Mouse (Mus musculus): ENCODE results near the gene Mpnd. TPM values are rescaled to one million over a fixed set of nuclear protein-coding genes. Genes with fewer than 3 reads are reported as not detected.

Mpnd gene
- polyA plus RNA-seq, 1 experiment from 2014 or later: 176 TPM

- no peaks in the 10 kb centered on the region for H3K9me3 ChIP-seq (ENCODE audit: control insufficient read depth, low read length)
- H3K4me1 ChIP-seq (ENCODE audit: control insufficient read depth, insufficient read depth, low read length): peaks cover 6% of the 10 kb centered on the region; the same call in 1 of the 2 replicates
- H3K9ac ChIP-seq (ENCODE audit: low read length): no peak overlapping the region
- no peaks in the 10 kb centered on the region for H3K27me3 ChIP-seq (ENCODE audit: control insufficient read depth, insufficient read depth, low read length)
- ATAC-seq (ENCODE audit: insufficient read depth, low FRiP score, low TSS enrichment): no peak
- H3K4me2 ChIP-seq (ENCODE audit: low read depth): no peak overlapping the region
- 93% methylated on average over 6 of the region's 6 CpGs for WGBS
- H3K27ac ChIP-seq (ENCODE audit: low read depth, low read length): peak overlapping the region; percentile 34; the same call in 1 of the 2 replicates
- DNase-seq (ENCODE audit: low spot score): no peak
- H3K4me3 ChIP-seq (ENCODE audit: low read depth, low read length): no peak overlapping the region
- H3K36me3 ChIP-seq (ENCODE audit: control insufficient read depth, insufficient read depth, low read length): peaks cover 26% of the 10 kb centered on the region
Measured at GRCm38 (mm10) chr17:56020400-56021084, 15.0 kb downstream of the Mpnd start.

DNA sequence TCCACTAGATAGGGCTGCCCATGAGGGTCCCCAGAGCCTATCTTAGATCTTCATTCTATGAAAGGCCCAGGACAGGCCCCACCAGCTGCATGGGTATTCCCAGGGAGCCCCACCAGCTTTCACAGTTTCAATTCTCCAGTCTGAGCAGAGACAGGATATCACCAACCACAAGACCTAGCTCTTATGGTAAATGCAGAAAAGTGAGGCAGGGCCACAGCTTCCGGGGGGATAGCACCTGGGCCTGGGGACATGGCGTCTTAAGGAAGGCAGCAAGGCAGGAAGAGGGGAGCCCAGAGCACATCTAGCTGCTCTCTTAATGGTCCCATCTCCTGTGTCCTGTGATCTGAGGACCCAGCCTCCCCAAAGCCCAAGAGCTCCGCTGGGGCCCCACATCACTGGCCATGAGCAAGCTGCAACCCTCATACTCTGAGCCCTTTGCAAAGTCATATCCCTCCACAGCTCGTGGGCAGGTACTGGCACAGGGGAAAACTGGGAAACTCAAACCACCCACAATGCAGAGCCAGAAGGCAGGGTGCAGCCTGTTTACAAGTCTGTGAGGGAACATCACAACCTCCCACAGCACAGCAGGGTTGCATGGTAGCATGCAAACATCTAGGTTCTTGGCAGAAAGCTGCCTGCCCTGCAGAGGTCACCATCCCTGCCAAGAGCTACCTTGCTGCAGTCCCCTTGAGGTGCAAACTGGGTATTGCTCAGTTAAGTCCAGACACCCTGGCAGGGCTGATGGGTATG lies 15.8 kb downstream of the Mpnd start:
- Histone ChIP-seq H3K4me2 (ENCODE audit: low read depth) (no peak overlapping the region), H3K36me3 (ENCODE audit: control insufficient read depth, insufficient read depth, low read length) (peaks cover 19% of the 10 kb centered on the region), H3K27me3 (ENCODE audit: control insufficient read depth, insufficient read depth, low read length) (no peaks in the 10 kb centered on the region), H3K27ac (ENCODE audit: low read depth, low read length) (peak overlapping the region; percentile 34; the same call in 1 of the 2 replicates), H3K4me1 (ENCODE audit: control insufficient read depth, insufficient read depth, low read length) (peaks cover 6% of the 10 kb centered on the region; the same call in 1 of the 2 replicates), H3K9me3 (ENCODE audit: control insufficient read depth, low read length) (no peaks in the 10 kb centered on the region), H3K4me3 (ENCODE audit: low read depth, low read length) (no peak overlapping the region), H3K9ac (ENCODE audit: low read length) (no peak overlapping the region)
- WGBS: 87% methylated on average over 4 of the region's 4 CpGs
- DNase-seq (ENCODE audit: low spot score) (no peak), ATAC-seq (ENCODE audit: insufficient read depth, low FRiP score, low TSS enrichment) (no peak)

DNA sequence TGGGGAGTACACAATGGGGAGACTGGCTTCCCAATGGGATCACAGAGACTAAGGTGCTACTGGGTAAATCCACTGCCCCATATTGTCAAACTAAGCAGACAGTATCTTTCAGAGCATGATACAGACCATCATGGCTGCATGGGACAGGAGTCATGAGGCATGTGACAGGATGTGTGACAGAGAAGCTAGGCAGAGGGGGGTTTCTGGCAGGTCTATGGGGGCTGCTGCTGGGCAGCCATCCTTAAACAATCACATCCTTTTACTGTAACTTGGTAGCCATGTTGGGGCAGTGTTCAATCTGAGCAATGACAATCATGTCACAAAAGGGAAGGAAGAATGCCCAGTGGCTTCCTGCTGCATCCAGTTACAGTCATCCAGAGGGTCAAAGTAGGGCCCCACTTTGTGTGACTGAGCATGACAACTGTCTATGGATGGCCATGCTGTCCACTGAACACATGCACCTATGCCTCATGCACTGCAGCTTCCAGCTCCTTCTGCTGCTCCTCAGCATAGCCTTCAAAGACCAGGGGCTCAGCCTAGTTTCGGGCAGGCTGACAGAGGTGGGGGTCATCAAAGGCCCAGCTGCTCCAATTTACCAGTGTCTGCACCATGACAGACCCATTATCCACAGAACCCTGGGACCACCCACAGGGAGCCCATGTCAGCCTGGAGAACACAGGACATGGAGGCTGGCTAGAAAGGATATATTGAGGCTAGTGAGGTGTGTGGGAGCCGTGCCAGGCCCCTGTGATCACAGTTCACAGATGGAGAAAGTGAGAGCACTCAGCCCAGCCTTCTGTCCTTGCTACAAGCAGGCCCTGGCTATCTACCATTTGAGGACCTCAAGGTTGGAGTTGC lies 16.8 kb downstream of the Mpnd start:
- 0 out of 2 replicates have a peak, but pooled peaks have one; percentile 3 for ATAC-seq (ENCODE audit: insufficient read depth, low FRiP score, low TSS enrichment)
- peaks cover 12% of the 10 kb centered on the region for H3K36me3 ChIP-seq (ENCODE audit: control insufficient read depth, insufficient read depth, low read length)
- 72% methylated on average over 2 of the region's 2 CpGs for WGBS

DNA sequence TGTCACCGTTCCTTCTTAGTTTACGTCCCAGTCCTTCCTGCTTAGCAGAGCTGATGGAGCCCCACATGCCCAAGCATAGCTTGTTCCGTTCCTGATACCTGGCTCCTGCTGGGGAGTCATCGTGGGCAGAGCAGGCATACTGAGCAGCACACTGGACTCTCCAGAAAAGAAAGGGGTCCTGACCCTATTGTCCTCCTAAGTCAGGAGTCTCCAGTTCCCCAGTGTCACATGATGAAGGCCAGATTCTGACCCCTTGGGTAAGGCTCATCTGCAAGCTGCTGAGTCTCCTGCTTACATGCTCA lies 17.4 kb downstream of the Mpnd start:
- 82% methylated on average over 4 of the region's 4 CpGs for WGBS
- peaks cover 8% of the 10 kb centered on the region; the same call in 1 of the 2 replicates for H3K4me1 ChIP-seq (ENCODE audit: control insufficient read depth, insufficient read depth, low read length)
- no peaks in the 10 kb centered on the region for H3K27me3 ChIP-seq (ENCODE audit: control insufficient read depth, insufficient read depth, low read length)
- peak overlapping the region; percentile 3; the same call in 1 of the 2 replicates for H3K27ac ChIP-seq (ENCODE audit: low read depth, low read length)
- no peak overlapping the region for H3K9ac ChIP-seq (ENCODE audit: low read length)
- DNase-seq (ENCODE audit: low spot score) (no peak), ATAC-seq (ENCODE audit: insufficient read depth, low FRiP score, low TSS enrichment) (no peak)
- no peak overlapping the region for H3K4me2 ChIP-seq (ENCODE audit: low read depth)
- H3K9me3 ChIP-seq (ENCODE audit: control insufficient read depth, low read length): no peaks in the 10 kb centered on the region
- peaks cover 10% of the 10 kb centered on the region for H3K36me3 ChIP-seq (ENCODE audit: control insufficient read depth, insufficient read depth, low read length)
- no peak overlapping the region for H3K4me3 ChIP-seq (ENCODE audit: low read depth, low read length)

More for the DNA sequence above, 16.8 kb downstream of the Mpnd start:
- no peak for DNase-seq (ENCODE audit: low spot score)
- no peak overlapping the region for H3K27ac ChIP-seq (ENCODE audit: low read depth, low read length)
- H3K4me2 ChIP-seq (ENCODE audit: low read depth): no peak overlapping the region
- H3K4me1 ChIP-seq (ENCODE audit: control insufficient read depth, insufficient read depth, low read length): peaks cover 6% of the 10 kb centered on the region; the same call in 1 of the 2 replicates
- no peaks in the 10 kb centered on the region for H3K27me3 ChIP-seq (ENCODE audit: control insufficient read depth, insufficient read depth, low read length)
- no peaks in the 10 kb centered on the region for H3K9me3 ChIP-seq (ENCODE audit: control insufficient read depth, low read length)
- no peak overlapping the region for H3K4me3 ChIP-seq (ENCODE audit: low read depth, low read length)
- no peak overlapping the region for H3K9ac ChIP-seq (ENCODE audit: low read length)

- Histone ChIP-seq H3K27ac (ENCODE audit: low read depth, low read length) (peak overlapping the region; percentile 3; the same call in 1 of the 2 replicates), H3K4me1 (ENCODE audit: control insufficient read depth, insufficient read depth, low read length) (peaks cover 8% of the 10 kb centered on the region; the same call in 1 of the 2 replicates), H3K9me3 (ENCODE audit: control insufficient read depth, low read length) (no peaks in the 10 kb centered on the region), H3K27me3 (ENCODE audit: control insufficient read depth, insufficient read depth, low read length) (no peaks in the 10 kb centered on the region), H3K36me3 (ENCODE audit: control insufficient read depth, insufficient read depth, low read length) (peaks cover 8% of the 10 kb centered on the region), H3K9ac (ENCODE audit: low read length) (no peak overlapping the region), H3K4me3 (ENCODE audit: low read depth, low read length) (no peak overlapping the region), H3K4me2 (ENCODE audit: low read depth) (no peak overlapping the region)
- 91% methylated on average over 5 of the region's 5 CpGs for WGBS
- DNase-seq (ENCODE audit: low spot score): no peak
- ATAC-seq (ENCODE audit: insufficient read depth, low FRiP score, low TSS enrichment): no peak
Measured at GRCm38 (mm10) chr17:56023386-56023785, 17.9 kb downstream of the Mpnd start.

GRCm38 (mm10) chr17:56024476-56024875 lies 19.0 kb downstream of the Mpnd start:
- no peak overlapping the region for H3K9ac ChIP-seq (ENCODE audit: low read length)
- 77% methylated on average over 2 of the region's 2 CpGs for WGBS
- no peak overlapping the region for H3K4me2 ChIP-seq (ENCODE audit: low read depth)
- H3K27me3 ChIP-seq (ENCODE audit: control insufficient read depth, insufficient read depth, low read length): no peaks in the 10 kb centered on the region
- H3K27ac ChIP-seq (ENCODE audit: low read depth, low read length): no peak overlapping the region
- DNase-seq (ENCODE audit: low spot score) (no peak), ATAC-seq (ENCODE audit: insufficient read depth, low FRiP score, low TSS enrichment) (no peak)
- peaks cover 2% of the 10 kb centered on the region for H3K36me3 ChIP-seq (ENCODE audit: control insufficient read depth, insufficient read depth, low read length)
- no peak overlapping the region for H3K4me3 ChIP-seq (ENCODE audit: low read depth, low read length)
- peaks cover 8% of the 10 kb centered on the region; the same call in 1 of the 2 replicates for H3K4me1 ChIP-seq (ENCODE audit: control insufficient read depth, insufficient read depth, low read length)
- H3K9me3 ChIP-seq (ENCODE audit: control insufficient read depth, low read length): no peaks in the 10 kb centered on the region

DNA sequence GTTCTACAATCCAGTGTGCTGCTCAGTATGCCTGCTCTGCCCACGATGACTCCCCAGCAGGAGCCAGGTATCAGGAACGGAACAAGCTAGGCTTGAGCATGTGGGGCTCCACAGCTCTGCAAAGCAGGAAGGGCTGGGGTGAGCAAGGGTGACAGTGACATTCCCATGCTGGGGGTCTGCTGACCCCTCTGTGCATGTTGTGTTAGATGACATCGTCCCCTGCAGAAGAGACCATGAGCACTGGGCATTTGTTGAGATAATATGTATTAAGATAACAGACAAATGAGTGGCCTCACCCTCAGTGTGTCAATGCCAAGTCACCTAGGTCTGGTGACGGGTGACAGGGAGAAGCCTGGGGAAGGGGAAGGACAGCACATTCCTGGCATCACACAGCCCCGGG lies 19.4 kb downstream of the Mpnd start:
- no peak overlapping the region for H3K9ac ChIP-seq (ENCODE audit: low read length)
- 79% methylated on average over 5 of the region's 5 CpGs for WGBS
- H3K4me3 ChIP-seq (ENCODE audit: low read depth, low read length): no peak overlapping the region
- H3K27me3 ChIP-seq (ENCODE audit: control insufficient read depth, insufficient read depth, low read length): no peaks in the 10 kb centered on the region
- H3K36me3 ChIP-seq (ENCODE audit: control insufficient read depth, insufficient read depth, low read length): peaks cover 2% of the 10 kb centered on the region
- no peak overlapping the region for H3K27ac ChIP-seq (ENCODE audit: low read depth, low read length)
- peaks cover 8% of the 10 kb centered on the region; the same call in 1 of the 2 replicates for H3K4me1 ChIP-seq (ENCODE audit: control insufficient read depth, insufficient read depth, low read length)
- H3K4me2 ChIP-seq (ENCODE audit: low read depth): no peak overlapping the region
- H3K9me3 ChIP-seq (ENCODE audit: control insufficient read depth, low read length): no peaks in the 10 kb centered on the region
- DNase-seq (ENCODE audit: low spot score) (no peak), ATAC-seq (ENCODE audit: insufficient read depth, low FRiP score, low TSS enrichment) (no peak)

- ATAC-seq (ENCODE audit: insufficient read depth, low FRiP score, low TSS enrichment): no peak
- H3K36me3 ChIP-seq (ENCODE audit: control insufficient read depth, insufficient read depth, low read length): peaks cover 2% of the 10 kb centered on the region
- 94% methylated on average over 1 of the region's 1 CpGs for WGBS
Measured at GRCm38 (mm10) chr17:56026303-56026702, 20.8 kb downstream of the Mpnd start.

More at GRCm38 (mm10) chr17:56026303-56026702, 20.8 kb downstream of the Mpnd start:
- Histone ChIP-seq H3K9ac (ENCODE audit: low read length) (no peak overlapping the region), H3K27me3 (ENCODE audit: control insufficient read depth, insufficient read depth, low read length) (no peaks in the 10 kb centered on the region), H3K9me3 (ENCODE audit: control insufficient read depth, low read length) (no peaks in the 10 kb centered on the region), H3K4me3 (ENCODE audit: low read depth, low read length) (no peak overlapping the region), H3K4me2 (ENCODE audit: low read depth) (no peak overlapping the region), H3K4me1 (ENCODE audit: control insufficient read depth, insufficient read depth, low read length) (peaks cover 8% of the 10 kb centered on the region; the same call in 1 of the 2 replicates), H3K27ac (ENCODE audit: low read depth, low read length) (no peak overlapping the region)
- DNase-seq (ENCODE audit: low spot score): no peak

Data from neural tube, embryonic 11.5 days (tissue).